Mouse (Mus musculus) ES-E14 (cell line): ENCODE data around the gene Pyroxd1.

Source experiments
- CHD2 ChIP-seq: IDR thresholded peaks from 2 replicates; pipeline ENCODE4 v1.6.1; 2014; ENCODE audit warnings: mild to moderate bottlenecking, low read depth, low read length, inconsistent platforms
- HCFC1 ChIP-seq: IDR thresholded peaks from 2 replicates; pipeline ENCODE4 v1.6.1; 2012; ENCODE audit warnings: low read length, inconsistent platforms, borderline replicate concordance; ENCODE audit not compliant: insufficient read depth

DNA sequence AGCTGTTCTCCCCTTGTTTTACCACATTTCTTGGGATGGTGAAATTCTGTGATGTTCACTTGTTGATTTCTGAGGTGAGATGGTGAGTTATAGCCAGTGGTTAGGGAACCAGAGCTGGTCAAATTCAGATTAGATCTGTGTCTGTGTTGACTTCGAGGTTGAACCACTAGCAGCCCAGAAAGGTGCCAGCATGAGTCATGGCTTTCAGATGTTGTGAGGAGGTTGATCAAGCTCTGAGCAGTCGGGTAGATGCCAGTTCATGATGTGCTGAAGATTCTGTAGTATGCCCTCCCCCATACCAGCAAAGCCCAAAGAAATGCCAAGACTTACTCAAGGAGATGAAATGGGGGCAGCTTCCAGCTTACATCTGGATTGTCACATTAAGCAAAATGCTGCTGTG is 43.6 kb downstream of the Pyroxd1 start:
- TF ChIP-seq HCFC1 (no peak), CHD2 (no peak)
